Mouse (Mus musculus): Measurements from ENCODE around the gene Rnf11. TPM values are rescaled to one million over a fixed set of nuclear protein-coding genes. Genes with fewer than 3 reads are reported as not detected.
"Not testable (repeated sequence)": the region's sequence is repeated elsewhere in the genome, so short reads cannot be mapped to it uniquely, and the experiment has no call there.

Rnf11 gene
- polyA plus RNA-seq, 1 experiment from 2014 or later, result 31.9 TPM

- H3K4me2 ChIP-seq, result peak overlapping the region; percentile 99
- H3K9me3 ChIP-seq (replicated peaks), result no peaks in the 10 kb centered on the region
- H3K9ac ChIP-seq, result no peak overlapping the region
- peak overlapping the region; percentile 74 for H3K4me3 ChIP-seq (replicated peaks)
- 0 out of 2 replicates have a peak, but pooled peaks cover 3% of the 10 kb centered on the region for H3K27me3 ChIP-seq
- peaks cover 26% of the 10 kb centered on the region for H3K4me1 ChIP-seq
- ATAC-seq (replicated peaks; ENCODE audit: low FRiP score), result no peak
- 79% methylated on average over 9 of the region's 9 CpGs for WGBS
- H3K27ac ChIP-seq, result no peak overlapping the region
- H3K36me3 ChIP-seq, result no peaks in the 10 kb centered on the region
These were observed 76.6 kb downstream of the Rnf11 start for GRCm38 (mm10) chr4:109407701-109408485.

- Histone ChIP-seq H3K4me3 (replicated peaks) (peak overlapping the region; percentile 74), H3K27me3 (0 out of 2 replicates have a peak, but pooled peaks cover 3% of the 10 kb centered on the region), H3K9me3 (replicated peaks) (no peaks in the 10 kb centered on the region), H3K27ac (peak overlapping the region; percentile 69; the same call in 1 of the 2 replicates), H3K4me1 (peaks cover 26% of the 10 kb centered on the region), H3K36me3 (no peaks in the 10 kb centered on the region), H3K4me2 (peak overlapping the region; percentile 99), H3K9ac (peak overlapping the region; percentile 61)
- WGBS, result 4% methylated on average over 24 of the region's 24 CpGs
- ATAC-seq (replicated peaks; ENCODE audit: low FRiP score), result peak; percentile 38
These were observed 77.4 kb downstream of the Rnf11 start for GRCm38 (mm10) chr4:109407176-109407520.

GRCm38 (mm10) chr4:109406486-109407175, 77.9 kb downstream of the Rnf11 start, which contains the start of gene Ttc39a:
Gene Ttc39a (plus strand): TSS chr4:109406623.
- WGBS, result under 1% methylated on average over 56 of the region's 56 CpGs
- Histone ChIP-seq H3K9me3 (replicated peaks) (no peaks in the 10 kb centered on the region), H3K4me1 (peaks cover 30% of the 10 kb centered on the region), H3K4me2 (peak within 1 kb of the TSS; percentile 99), H3K4me3 (replicated peaks) (peak within 1 kb of the TSS; percentile 74), H3K27me3 (0 out of 2 replicates have a peak, but pooled peaks cover 3% of the 10 kb centered on the region), H3K9ac (peak within 1 kb of the TSS; percentile 61), H3K36me3 (no peaks in the 10 kb centered on the region), H3K27ac (peak within 1 kb of the TSS; percentile 69)
- peak; percentile 66 for ATAC-seq (replicated peaks; ENCODE audit: low FRiP score)

DNA sequence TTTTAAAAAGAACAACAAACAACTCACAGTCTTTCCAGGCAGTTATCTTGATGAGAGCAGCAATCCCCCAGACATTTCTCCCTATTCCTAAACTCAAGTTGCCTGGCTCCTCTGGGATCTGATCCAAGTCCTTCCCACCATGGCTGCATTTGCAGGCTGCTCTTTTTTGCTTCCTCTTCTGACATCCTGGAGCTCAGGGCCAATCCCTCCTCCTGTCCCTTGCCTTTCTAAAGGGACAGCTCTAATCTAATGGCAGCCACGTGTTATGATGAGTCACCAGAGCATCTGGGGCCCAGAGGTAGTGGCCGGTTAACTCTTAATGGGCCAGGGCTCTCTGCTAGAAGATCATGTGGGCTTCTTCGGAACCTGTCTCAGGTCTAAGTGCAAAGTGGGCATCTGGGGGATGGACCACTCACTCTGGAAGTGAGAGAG, 78.5 kb downstream of the Rnf11 start:
- peaks cover 30% of the 10 kb centered on the region for H3K4me1 ChIP-seq
- H3K4me3 ChIP-seq (replicated peaks), result peak overlapping the region; percentile 74
- H3K27me3 ChIP-seq, result 0 out of 2 replicates have a peak, but pooled peaks cover 3% of the 10 kb centered on the region
- H3K27ac ChIP-seq, result peak overlapping the region; percentile 69
- peak overlapping the region; percentile 61 for H3K9ac ChIP-seq
- 2% methylated on average over 3 of the region's 3 CpGs for WGBS
- no peaks in the 10 kb centered on the region for H3K9me3 ChIP-seq (replicated peaks)
- ATAC-seq (replicated peaks; ENCODE audit: low FRiP score), result peak; percentile 74
- H3K36me3 ChIP-seq, result no peaks in the 10 kb centered on the region
- peak overlapping the region; percentile 99 for H3K4me2 ChIP-seq

DNA sequence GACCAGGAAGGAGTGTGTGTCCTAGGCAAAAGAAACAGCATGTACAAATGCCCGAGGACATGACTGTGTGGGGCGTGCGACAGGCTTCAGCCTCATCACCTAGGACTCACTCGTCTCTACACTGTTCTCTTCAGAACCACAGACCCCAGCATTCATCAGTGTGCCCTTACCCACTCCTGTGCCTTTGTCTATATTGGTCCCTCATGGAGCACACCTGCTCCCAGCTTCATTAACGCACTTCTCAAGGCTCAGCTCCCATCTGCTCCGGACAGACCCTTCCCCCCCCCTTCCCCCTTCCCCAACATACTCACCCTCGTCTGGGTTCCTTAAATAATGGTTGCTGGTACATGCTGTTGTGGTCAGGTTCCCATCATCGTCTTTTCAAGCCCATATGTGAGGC, 79.1 kb downstream of the Rnf11 start:
- Histone ChIP-seq H3K9ac (no peak overlapping the region), H3K27ac (peak overlapping the region; percentile 69), H3K4me1 (peaks cover 30% of the 10 kb centered on the region), H3K4me3 (replicated peaks) (peak overlapping the region; percentile 74; the same call in 1 of the 2 replicates), H3K36me3 (no peaks in the 10 kb centered on the region), H3K9me3 (replicated peaks) (no peaks in the 10 kb centered on the region), H3K4me2 (peak overlapping the region; percentile 99), H3K27me3 (0 out of 2 replicates have a peak, but pooled peaks cover 3% of the 10 kb centered on the region)
- no peak for ATAC-seq (replicated peaks; ENCODE audit: low FRiP score)
- WGBS, result 71% methylated on average over 8 of the region's 8 CpGs

- not testable (repeated sequence) for H3K4me2 ChIP-seq; H3K4me3 ChIP-seq (replicated peaks); ATAC-seq (replicated peaks; ENCODE audit: low FRiP score); H3K36me3 ChIP-seq; H3K9me3 ChIP-seq (replicated peaks); H3K9ac ChIP-seq; H3K27me3 ChIP-seq
- Histone ChIP-seq H3K4me1 (peaks cover 30% of the 10 kb centered on the region), H3K27ac (peak overlapping the region; percentile 69; the same call in 1 of the 2 replicates)
- 92% methylated on average over 3 of the region's 3 CpGs for WGBS
These were observed 79.6 kb downstream of the Rnf11 start for GRCm38 (mm10) chr4:109404908-109405307.

- H3K27me3 ChIP-seq, result no peaks in the 10 kb centered on the region
- H3K4me2 ChIP-seq, result no peak overlapping the region
- no peak overlapping the region for H3K4me3 ChIP-seq (replicated peaks)
- no peak for ATAC-seq (replicated peaks; ENCODE audit: low FRiP score)
- peaks cover 15% of the 10 kb centered on the region for H3K4me1 ChIP-seq
- H3K27ac ChIP-seq, result no peak overlapping the region
- no peak overlapping the region for H3K9ac ChIP-seq
- no peaks in the 10 kb centered on the region for H3K9me3 ChIP-seq (replicated peaks)
- no peaks in the 10 kb centered on the region for H3K36me3 ChIP-seq
- WGBS, result 77% methylated on average over 5 of the region's 5 CpGs
These were observed 83.3 kb downstream of the Rnf11 start for GRCm38 (mm10) chr4:109401176-109401689.

Other genes starting within 250 kb of the Rnf11 start
- 37.8 and 40.6 TPM in 2 replicates for gene Eps15, start 204.5 kb downstream of the Rnf11 start, polyA plus RNA-seq (2015; fragmentation: Nextera tagmentation; extraction: Ambion mirVana)
- gene Ttc39a, start 78.1 kb downstream of the Rnf11 start, polyA plus RNA-seq (2015; fragmentation: Nextera tagmentation; extraction: Ambion mirVana), result 5.4 and 5.6 TPM in 2 replicates
- not detected in 2 replicates for gene 4930522H14Rik, start 46.6 kb upstream of the Rnf11 start, polyA plus RNA-seq (2015; fragmentation: Nextera tagmentation; extraction: Ambion mirVana)
- gene Cdkn2c, start 182.5 kb upstream of the Rnf11 start, polyA plus RNA-seq (2015; fragmentation: Nextera tagmentation; extraction: Ambion mirVana), result 4.8 and 5.1 TPM in 2 replicates
- gene Faf1, start 191.9 kb upstream of the Rnf11 start, polyA plus RNA-seq (2015; fragmentation: Nextera tagmentation; extraction: Ambion mirVana), result 21.7 and 22.7 TPM in 2 replicates

All from kidney, embryonic 15.5 days (tissue).